Mouse (Mus musculus) bone marrow, adult 2 months (tissue): Measurements from ENCODE around the gene Trrap.

Experiments used
- CTCF ChIP-seq: fragments of 200-500 bp; IDR thresholded peaks from 2 replicates; pipeline ENCODE4 v1.5.1; 2011; ENCODE audit warnings: low read length, control low read depth; ENCODE audit not compliant: control insufficient read depth, insufficient read depth
- POLR2A ChIP-seq: fragments of 200-500 bp; IDR thresholded peaks from 2 replicates; pipeline ENCODE4 v1.6.1; 2011; ENCODE audit warnings: low read depth, mild to moderate bottlenecking, control low read depth, low read length, borderline replicate concordance; ENCODE audit not compliant: control insufficient read depth

DNA sequence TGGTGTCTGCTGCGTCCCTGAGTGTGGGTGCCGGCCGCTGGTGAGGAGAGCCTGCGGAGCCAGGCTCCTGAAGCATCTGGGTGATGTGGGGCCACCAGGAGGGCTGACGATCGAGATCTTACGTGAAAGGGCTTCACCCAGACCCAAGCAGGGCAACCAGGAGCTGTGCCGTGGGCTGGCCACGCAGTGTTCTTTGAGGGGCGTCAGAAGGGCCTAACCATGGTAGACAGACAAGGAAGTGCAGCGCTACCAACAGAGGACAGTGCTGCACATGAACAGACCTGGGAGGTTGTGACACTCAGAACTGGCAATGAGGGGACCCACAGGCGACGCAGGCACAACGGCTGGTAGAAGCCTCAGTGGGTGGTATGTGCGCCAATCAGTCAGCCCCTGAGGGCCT is 109.5 kb downstream of the Trrap start:
- TF ChIP-seq CTCF (no peak), POLR2A (no peak)
